Mouse (Mus musculus): ENCODE data around the gene Alkbh3.

DNA sequence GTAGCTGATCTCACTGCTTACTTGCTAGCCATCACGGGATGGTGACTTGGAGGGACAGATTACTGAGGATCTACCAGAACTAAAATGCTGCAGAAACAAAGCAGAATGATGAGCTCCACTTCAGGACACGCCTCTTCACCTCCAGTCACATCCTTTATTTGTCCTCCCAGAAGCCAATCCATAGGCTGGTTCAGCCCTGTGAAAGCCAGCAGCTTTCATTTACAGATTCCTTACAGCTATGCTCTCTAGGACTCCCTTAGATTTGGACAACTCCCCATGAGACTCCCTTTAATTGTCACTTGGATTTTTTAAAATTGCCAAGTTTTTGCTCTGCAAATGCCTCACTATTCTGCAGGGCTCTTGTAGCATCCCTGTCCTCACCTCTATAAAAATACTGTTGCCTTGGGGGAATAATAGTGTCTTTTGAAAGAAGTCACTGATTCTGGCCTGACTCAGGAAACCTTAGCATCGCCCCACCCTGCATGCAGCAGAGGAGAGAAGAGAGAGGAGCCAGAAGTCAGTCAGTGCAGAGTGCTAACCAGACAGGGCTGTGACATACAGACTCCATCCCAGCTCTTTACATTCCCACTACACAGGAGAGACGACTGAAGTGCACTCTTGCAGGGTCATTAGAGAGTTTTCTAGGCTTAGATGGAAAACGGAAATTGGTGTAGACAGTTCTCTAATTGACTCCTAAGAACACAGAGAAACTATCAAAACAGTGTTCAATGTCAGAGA lies 38.3 kb upstream of the Alkbh3 start:
- TF ChIP-seq CTCF (IDR thresholded peaks at IDR 0.05; ENCODE audit: control insufficient read depth, insufficient read depth, insufficient replicate concordance, low read depth, low read length) (no peak), POLR2A (IDR thresholded peaks at IDR 0.05; ENCODE audit: control insufficient read depth, low read depth, low read length) (no peak)
